Mouse (Mus musculus) G1E (cell line): ENCODE measurements around the gene Pla1a.

Experiments used
- CTCF ChIP-seq: IDR thresholded peaks from 2 replicates; pipeline ENCODE4 v1.5.1; 2012; ENCODE audit warnings: low read depth, low read length, inconsistent platforms, mixed read lengths
- GATA1 ChIP-seq: IDR thresholded peaks from 2 replicates; pipeline ENCODE4 v1.6.1; 2012; ENCODE audit warnings: borderline replicate concordance, low read length, inconsistent platforms, mixed read lengths
- GATA2 ChIP-seq: IDR thresholded peaks from 2 replicates; pipeline ENCODE4 v1.6.1; 2012; ENCODE audit warnings: low read depth, low read length, inconsistent platforms, borderline replicate concordance
- POLR2AphosphoS5 ChIP-seq: IDR thresholded peaks from 2 replicates; pipeline ENCODE4 v1.6.1; 2012; ENCODE audit warnings: low read depth, low read length, inconsistent platforms; ENCODE audit not compliant: insufficient replicate concordance
- TAL1 ChIP-seq: conservative IDR thresholded peaks from 2 replicates; pipeline ENCODE4 v1.6.1; 2012; ENCODE audit warnings: low read depth, low read length, inconsistent platforms, mixed read lengths

GRCm38 (mm10) chr16:38349881-38350280 lies 83.1 kb downstream of the Pla1a start:
- no peak for TF ChIP-seq POLR2AphosphoS5
- no peak for TF ChIP-seq TAL1
- no peak for TF ChIP-seq CTCF
- TF ChIP-seq GATA1, result no peak
- no peak for TF ChIP-seq GATA2
